Mouse (Mus musculus) olfactory bulb, adult 2 months (tissue): Measurements from ENCODE around the gene Chpf.

Source experiments
- CTCF ChIP-seq: fragments of 200-500 bp; IDR thresholded peaks from 2 replicates; pipeline ENCODE4 v1.5.1; 2012; ENCODE audit warnings: low read depth, mild to moderate bottlenecking, low read length, moderate library complexity; ENCODE audit not compliant: insufficient read depth
- POLR2A ChIP-seq: fragments of 200-500 bp; IDR thresholded peaks from 2 replicates; pipeline ENCODE4 v1.6.1; 2012; ENCODE audit warnings: mild to moderate bottlenecking, low read depth, low read length, moderate library complexity; ENCODE audit not compliant: insufficient read depth

- TF ChIP-seq POLR2A: no peak
- no peak for TF ChIP-seq CTCF
Measured at GRCm38 (mm10) chr1:75511437-75512210, 32.5 kb upstream of the Chpf start.
